Mouse (Mus musculus): ENCODE results near the gene Zbtb25.

The Zbtb25 gene

DNA sequence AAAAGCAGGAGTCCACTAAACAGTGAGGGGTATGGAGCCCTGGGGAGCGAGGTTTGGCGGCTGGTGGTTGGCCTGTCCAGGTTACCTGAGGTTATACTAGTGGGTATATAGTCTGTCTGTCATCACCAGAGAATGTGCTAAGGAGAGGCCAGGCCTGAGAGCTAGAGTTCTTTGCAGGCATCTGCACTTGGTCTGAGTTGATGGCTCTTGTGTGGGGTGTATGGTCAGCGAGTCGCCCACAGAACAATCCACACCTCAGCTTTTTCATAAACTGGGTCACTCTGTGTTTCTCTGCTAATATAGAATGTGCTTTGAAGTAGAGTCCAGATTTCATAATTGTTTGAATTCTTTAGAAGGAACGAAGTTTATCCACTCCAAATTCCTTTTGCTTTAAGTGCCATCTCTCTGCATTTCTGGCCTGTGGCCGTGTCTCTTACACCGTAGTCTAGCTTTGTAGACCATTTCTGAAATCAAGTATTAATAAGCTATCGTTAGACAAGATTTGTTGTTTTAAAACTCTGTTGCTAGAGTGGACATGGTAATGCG lies 70.0 kb downstream of the Zbtb25 start:
- no peak for DNase-seq (ENCODE audit: extremely low spot score, low spot score)

DNA sequence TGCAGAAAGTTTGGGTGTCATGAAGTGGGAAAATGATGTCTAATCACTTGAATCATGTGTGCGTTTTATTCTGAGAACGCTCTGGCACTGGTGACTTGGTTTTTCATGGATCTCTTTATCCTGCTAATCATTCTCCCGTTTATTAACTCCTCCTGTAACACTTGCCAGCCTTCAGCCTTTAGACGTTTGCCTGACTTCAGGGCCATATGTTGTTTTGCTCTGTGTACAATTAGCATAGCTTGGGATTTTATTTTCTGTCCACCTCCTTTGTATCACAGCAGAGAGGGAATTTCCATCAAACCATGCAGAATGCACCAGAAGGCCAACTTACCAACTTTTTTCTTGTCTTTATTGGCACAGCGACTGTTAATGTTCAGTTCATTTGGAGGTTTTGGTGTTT lies 71.6 kb downstream of the Zbtb25 start:
- DNase-seq (ENCODE audit: extremely low spot score, low spot score): no peak

Data from neural tube, embryonic 10.5 days (tissue).